Mouse (Mus musculus) c-Kit-positive CD71-negative TER-119-negative erythroid progenitor cells, embryonic 14.5 days (primary cell): ENCODE data around the gene Slc12a3.
A peak's percentile ranks its signal among the peaks of the same experiment; 100 is the strongest.

Source experiments
- DNase-seq: peaks from one replicate; pipeline ENCODE4 v3.0.0-alpha.2; 2013; ENCODE audit warnings: low read depth

The Slc12a3 gene

GRCm38 (mm10) chr8:94333345-94333744 lies 4.3 kb downstream of the Slc12a3 start:
- DNase-seq = peak; percentile 16

GRCm38 (mm10) chr8:94337559-94337958 lies 8.6 kb downstream of the Slc12a3 start:
- no peak for DNase-seq

GRCm38 (mm10) chr8:94340796-94341195 lies 11.8 kb downstream of the Slc12a3 start:
- no peak for DNase-seq

- DNase-seq = no peak
Measured at GRCm38 (mm10) chr8:94342691-94343090, 13.7 kb downstream of the Slc12a3 start.

DNA sequence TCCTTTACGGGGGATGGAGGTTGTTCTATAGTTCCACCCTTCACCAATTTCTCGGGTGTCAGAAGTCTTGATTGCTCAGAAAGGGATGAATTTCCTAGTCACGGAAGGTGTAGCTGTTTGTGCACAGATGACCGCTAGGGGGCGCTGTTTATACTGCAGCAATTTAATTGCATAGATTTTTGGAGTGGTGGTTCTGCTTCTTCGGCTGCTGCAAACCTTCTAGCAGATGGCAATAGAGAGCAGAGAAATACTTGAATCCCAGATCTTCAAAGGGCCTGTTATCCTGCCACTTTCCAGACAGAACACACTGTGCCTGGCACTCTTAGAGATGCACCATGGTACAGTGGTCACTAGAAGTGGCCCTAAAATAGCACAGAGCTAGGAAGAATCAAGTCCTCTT lies 14.3 kb downstream of the Slc12a3 start:
- peak; percentile 64 for DNase-seq

DNA sequence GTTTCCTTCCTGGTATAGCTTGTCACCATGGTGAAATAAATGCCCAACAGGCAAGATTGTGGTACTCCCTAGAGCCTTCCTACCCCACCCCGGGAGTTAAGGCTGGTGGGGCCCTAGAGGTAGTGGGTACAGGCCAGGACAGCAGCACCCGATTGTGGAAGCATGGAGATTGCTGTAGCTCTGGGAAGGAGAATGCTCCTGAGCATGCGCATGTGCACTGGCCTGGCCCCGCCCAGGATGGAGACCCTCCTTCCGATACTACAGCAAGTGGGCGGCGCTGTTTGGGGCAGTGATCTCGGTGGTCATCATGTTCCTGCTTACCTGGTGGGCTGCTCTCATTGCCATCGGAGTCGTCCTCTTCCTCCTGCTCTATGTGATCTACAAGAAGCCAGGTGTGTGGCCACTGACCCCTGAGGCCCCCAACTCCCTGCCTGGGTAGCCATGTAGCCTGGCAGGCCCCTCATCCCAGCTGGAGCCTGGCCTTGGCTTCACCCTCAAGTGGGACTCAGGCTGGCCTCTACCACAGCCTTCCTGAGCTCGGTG lies 14.8 kb downstream of the Slc12a3 start:
- DNase-seq = no peak

- no peak for DNase-seq
Measured at GRCm38 (mm10) chr8:94345657-94346056, 16.7 kb downstream of the Slc12a3 start.

DNA sequence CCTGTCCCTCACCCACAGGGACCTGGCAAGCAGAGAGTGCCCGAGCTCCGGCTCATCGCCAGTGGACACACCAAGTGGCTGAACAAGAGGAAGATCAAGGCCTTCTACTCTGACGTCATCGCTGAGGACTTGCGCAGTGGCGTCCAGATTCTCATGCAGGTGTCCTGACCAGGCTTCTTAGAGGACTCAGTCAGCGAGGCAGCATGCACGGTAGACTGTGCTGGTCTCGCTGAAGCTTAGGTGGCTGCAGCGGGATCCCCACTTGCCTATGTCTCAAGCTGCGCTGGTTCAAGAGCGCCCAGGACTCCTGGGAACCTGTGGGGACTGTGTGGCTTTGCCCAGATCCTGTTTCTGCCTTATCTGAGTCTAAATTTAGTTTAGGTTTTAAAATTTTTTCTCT lies 17.3 kb downstream of the Slc12a3 start:
- no peak for DNase-seq

- no peak for DNase-seq
Measured at GRCm38 (mm10) chr8:94348425-94348824, 19.4 kb downstream of the Slc12a3 start.

GRCm38 (mm10) chr8:94354069-94354531 lies 25.1 kb downstream of the Slc12a3 start:
- no peak for DNase-seq

- DNase-seq = no peak
Measured at GRCm38 (mm10) chr8:94354571-94354970, 25.6 kb downstream of the Slc12a3 start.

- no peak for DNase-seq
Measured at GRCm38 (mm10) chr8:94357220-94357619, 28.2 kb downstream of the Slc12a3 start.

DNA sequence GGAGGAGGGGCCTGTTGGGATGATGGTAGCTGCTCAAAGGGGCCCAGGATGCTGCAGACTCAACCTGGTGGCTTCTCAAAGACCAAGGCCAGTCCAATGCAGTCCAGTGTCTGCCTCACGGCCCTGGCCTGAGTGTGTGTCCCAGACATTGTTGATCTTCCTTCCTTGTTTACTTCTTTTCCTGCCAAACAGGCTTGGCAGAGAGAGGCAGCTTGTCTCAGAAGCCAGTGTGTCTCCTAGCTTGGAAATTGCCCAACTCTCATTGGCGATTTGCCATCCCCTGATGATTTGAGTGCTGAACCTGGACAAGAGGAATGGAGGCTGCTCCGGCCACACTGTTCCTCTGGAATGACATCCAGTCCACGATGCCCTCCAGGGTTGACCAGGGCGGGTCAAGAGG lies 29.5 kb downstream of the Slc12a3 start:
- no peak for DNase-seq

DNA sequence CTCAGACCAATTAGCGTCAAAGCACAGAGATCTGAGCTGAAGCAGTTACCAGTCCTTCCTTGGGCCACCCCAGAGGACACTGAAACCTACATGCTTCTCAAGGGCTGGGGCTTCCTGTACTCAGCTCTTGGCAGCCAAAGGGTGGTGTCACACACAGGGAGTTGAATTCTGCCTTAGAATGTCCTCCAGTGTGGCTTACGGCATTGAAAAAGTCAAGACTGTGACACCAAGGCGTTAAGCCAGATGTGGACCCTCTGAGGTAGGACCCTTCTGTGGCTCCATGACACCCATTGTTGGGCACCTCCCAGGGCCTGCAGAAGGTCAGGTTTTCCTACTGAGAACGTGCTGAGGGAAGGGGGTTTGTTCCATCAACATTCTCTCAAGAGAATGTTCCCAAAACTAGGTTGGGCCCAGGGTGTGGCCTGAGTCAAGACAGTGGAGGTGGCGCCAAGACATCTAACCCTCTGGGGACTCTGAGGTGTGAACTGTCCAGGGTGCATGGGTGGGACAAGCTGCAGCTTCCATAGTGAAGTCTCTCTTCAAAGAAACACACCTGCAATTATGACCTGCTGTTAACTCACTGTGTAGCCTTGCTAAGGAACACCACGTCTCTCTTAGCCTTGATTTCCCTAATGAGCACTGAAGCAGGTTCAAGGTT lies 32.9 kb downstream of the Slc12a3 start:
- no peak for DNase-seq

- DNase-seq = no peak
Measured at GRCm38 (mm10) chr8:94362607-94363239, 33.7 kb downstream of the Slc12a3 start.

DNA sequence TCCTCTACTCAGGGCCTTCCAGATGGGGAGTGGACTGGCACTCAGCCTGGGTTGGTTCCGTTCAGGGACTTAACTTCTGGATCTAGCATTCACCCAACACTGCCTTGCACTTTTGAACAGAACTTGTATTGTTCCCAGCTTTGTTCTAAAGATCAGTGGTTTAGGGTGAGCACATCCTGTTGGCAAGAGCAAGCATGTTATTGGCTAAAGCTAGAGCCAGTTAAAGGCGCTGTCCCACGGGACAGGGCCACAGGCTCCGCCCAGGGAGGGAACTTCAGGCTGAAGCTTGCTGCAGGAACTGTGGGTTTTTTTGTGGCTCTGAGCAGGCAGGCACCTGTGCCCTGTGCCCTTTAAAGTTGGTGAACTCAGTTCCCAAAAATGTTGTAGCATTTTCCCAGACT lies 34.3 kb downstream of the Slc12a3 start:
- DNase-seq = peak; percentile 40

DNA sequence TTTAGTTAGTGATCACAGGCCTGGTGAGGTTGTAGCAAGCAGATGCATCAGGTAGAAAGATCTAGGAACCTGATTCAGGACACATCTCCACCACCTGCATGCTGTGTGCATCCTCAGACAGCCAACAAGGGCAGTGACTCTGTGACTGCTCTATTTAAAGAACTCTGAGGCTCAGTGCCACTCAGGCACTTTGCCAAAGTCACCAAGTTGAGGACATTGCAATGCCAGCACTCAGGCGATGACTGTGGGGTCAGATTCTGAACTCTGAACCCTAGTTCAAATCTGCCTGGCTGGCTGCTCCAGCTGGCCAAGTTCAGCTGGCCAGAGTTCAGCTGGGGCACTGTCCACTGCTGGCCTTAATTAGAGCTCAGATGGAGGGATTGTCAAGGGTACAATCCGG lies 34.9 kb downstream of the Slc12a3 start:
- no peak for DNase-seq

DNA sequence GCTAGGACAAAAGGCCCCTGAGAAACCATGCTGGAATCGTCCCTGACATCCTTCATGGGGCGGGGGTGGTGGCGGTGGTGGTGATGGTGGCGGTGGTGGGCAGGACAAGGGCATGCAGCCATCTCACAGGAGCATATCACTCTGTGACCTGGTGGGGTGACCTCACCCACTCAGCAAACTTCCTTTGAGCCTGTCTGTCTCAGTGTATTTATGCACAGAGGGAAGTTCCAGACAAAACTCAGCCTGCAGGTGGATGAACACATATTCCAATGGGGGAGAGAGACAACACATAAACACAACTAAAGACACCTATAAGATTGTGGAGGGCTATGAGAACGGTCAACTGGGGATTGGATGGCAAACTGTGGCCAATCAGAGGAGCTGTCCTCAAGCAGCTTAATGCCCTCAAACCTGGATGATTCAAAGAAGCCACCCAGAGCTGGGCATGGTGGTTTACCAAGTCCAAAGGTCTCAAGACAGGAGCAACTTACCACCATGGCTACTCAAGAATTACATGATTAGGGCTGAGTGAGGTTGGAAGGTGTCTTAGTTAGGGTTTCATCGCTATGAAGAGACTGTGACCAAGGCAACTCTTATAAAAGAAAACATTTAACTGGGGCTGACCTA lies 35.8 kb downstream of the Slc12a3 start:
- no peak for DNase-seq

DNA sequence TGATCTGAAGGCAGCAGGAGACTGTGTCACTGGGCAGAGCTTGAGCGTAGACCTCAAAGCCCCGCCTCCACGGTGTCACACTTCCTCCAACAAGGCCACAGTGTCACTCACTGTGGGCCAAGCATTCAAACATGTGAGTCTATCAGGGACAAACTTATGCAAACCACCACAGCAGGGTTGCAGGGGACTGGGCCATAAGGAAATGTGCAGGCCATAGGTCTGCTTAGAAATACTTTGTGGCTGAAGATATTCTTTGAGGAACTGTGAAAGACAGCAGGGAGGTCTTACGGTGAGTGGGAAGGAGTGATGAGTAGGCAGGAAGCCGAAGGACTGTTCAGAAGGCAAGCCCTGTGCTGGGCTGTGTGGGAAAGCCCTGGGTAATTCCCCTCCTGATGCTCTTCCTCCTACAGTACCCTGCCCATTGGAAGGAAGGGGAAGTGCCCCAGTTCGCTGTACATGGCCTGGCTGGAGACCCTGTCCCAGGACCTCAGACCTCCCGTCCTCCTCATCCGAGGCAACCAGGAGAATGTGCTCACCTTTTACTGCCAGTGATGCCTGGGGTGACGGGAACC lies 36.5 kb downstream of the Slc12a3 start:
- peak; percentile 53 for DNase-seq

- DNase-seq = no peak
Measured at GRCm38 (mm10) chr8:94370839-94371238, 41.8 kb downstream of the Slc12a3 start.

GRCm38 (mm10) chr8:94372955-94373599 lies 44.1 kb downstream of the Slc12a3 start:
- no peak for DNase-seq

GRCm38 (mm10) chr8:94375551-94375991 lies 46.6 kb downstream of the Slc12a3 start:
- no peak for DNase-seq
